Mouse (Mus musculus) bone marrow macrophage, adult 2 months (primary cell): ENCODE measurements around the gene Asap3.

ENCODE experiments used
- CTCF ChIP-seq: IDR thresholded peaks from 2 replicates; pipeline ENCODE4 v1.5.1; 2012; ENCODE audit warnings: low read depth, mild to moderate bottlenecking, low read length, moderate library complexity
- POLR2A ChIP-seq: IDR thresholded peaks from 2 replicates; pipeline ENCODE4 v1.6.1; 2012; ENCODE audit warnings: mild to moderate bottlenecking, low read depth, low read length, borderline replicate concordance

DNA sequence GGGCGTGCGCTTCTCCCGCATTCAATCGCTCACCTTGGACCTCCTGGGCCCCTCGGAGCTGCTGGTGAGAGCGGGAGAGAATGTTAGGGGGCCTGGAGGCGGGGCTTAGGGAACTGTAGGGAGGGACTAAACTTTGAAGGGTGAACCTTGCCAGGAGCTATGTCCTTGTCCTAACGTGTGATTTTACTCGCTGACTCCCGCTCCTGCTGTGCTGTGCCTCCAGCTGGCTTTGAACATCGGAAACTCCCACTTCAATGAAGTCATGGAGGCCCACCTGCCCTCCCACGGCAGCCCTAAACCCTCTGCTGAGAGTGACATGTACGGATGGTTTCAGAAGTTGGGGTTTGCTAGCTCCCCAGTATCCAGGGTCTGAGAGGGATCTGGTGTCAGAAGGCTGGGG, 32.5 kb downstream of the Asap3 start:
- TF ChIP-seq CTCF (no peak), POLR2A (no peak)
